Mouse (Mus musculus): ENCODE results near the gene Tbc1d8. TPM values are rescaled to one million over a fixed set of nuclear protein-coding genes. Genes with fewer than 3 reads are reported as not detected.

The Tbc1d8 gene
- polyA plus RNA-seq, 1 experiment from 2014 or later: 6.7 TPM

DNA sequence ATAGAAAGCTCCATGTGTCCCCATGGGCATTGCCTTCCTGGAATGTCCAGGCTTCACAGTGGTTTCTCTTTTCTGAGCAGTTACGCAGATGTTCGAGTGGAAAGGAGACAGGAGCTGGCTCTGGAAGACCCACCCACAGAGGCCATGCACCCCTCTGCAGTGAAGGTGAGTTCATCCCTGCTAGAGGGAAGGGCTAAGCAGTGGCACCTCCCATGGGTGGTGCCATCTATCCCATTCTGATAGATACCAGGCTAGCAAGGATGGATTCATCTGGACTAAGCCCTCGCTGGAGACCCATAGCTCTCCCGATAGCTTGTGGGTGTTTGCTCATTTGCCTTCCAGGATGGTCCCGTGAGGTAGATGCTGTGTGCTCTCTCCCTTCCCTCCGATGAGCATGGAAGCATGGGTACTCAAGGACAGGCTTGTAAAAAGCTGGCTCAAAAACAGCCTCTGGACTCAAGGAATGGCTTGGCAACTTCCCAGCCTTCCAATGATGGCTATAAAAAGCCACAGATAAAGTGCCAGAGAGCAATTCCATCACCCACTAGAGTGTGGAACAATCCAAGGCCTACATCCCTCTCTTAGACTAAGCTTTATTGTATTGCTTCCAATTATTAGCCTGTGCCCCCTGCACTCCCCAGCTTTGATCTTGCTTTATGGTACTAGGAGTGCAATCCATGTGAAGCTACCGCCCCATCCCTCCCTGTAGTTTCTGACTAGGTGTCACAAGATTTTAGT lies 147.5 kb downstream of the Tbc1d8 start:
- no peak for DNase-seq (ENCODE audit: extremely low spot score, low spot score)
- H3K9me3 ChIP-seq: no peaks in the 10 kb centered on the region
- H3K27ac ChIP-seq: no peak overlapping the region
- H3K4me1 ChIP-seq: peaks cover 7% of the 10 kb centered on the region
- 89% methylated on average over 7 of the region's 7 CpGs for WGBS
- H3K4me3 ChIP-seq: no peak overlapping the region
- H3K36me3 ChIP-seq (replicated peaks): no peaks in the 10 kb centered on the region
- H3K27me3 ChIP-seq (ENCODE audit: poor library complexity, severe bottlenecking): peaks cover 16% of the 10 kb centered on the region

DNA sequence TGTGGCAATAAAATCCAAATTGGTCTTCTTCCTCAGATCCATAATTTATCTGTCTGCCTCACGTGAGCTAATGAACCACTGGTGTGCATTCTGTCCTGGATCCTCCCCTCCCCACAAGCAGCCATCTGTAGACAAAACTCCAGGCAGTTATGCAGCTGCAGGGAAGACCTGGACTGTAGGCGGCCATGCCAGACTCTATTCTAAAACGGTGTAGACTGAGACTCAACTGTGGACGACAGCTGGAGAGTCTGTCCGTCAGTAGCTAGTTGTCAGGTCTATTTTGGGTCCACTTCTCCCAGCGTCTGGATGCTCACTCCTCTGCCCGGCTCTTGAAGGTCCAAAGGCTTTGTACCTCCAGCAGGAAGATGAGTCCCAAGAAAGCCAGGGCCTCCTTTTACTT lies 151.0 kb downstream of the Tbc1d8 start:
- no peak for DNase-seq (ENCODE audit: extremely low spot score, low spot score)
- no peaks in the 10 kb centered on the region for H3K9me3 ChIP-seq
- no peaks in the 10 kb centered on the region for H3K4me1 ChIP-seq
- H3K27ac ChIP-seq: no peak overlapping the region
- 90% methylated on average over 7 of the region's 7 CpGs for WGBS
- no peaks in the 10 kb centered on the region for H3K27me3 ChIP-seq (ENCODE audit: poor library complexity, severe bottlenecking)
- H3K4me3 ChIP-seq: no peak overlapping the region
- no peaks in the 10 kb centered on the region for H3K36me3 ChIP-seq (replicated peaks)

DNA sequence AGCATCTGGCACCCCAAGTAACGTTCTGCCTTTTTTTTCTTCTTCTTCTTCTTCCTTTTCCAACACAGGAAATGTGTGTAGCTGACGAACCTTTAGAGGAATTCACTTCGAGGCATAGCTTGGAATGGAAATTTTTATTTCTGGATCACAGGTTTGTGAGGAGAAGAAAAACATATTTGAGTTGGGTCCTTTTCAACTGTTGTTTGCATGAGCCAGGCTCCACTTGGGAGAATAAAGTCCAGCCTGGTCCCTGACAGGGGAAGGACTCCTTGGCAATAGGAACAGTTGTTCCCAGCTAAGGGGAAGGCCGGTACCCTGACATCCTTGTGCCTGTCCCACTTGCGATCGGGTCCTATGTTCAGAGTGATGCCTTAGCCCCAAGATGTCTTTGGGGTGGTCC lies 153.3 kb downstream of the Tbc1d8 start:
- H3K36me3 ChIP-seq (replicated peaks): no peaks in the 10 kb centered on the region
- H3K9me3 ChIP-seq: no peaks in the 10 kb centered on the region
- no peak for DNase-seq (ENCODE audit: extremely low spot score, low spot score)
- no peaks in the 10 kb centered on the region for H3K27me3 ChIP-seq (ENCODE audit: poor library complexity, severe bottlenecking)
- 89% methylated on average over 6 of the region's 6 CpGs for WGBS
- no peaks in the 10 kb centered on the region for H3K4me1 ChIP-seq
- no peak overlapping the region for H3K27ac ChIP-seq
- H3K4me3 ChIP-seq: no peak overlapping the region

DNA sequence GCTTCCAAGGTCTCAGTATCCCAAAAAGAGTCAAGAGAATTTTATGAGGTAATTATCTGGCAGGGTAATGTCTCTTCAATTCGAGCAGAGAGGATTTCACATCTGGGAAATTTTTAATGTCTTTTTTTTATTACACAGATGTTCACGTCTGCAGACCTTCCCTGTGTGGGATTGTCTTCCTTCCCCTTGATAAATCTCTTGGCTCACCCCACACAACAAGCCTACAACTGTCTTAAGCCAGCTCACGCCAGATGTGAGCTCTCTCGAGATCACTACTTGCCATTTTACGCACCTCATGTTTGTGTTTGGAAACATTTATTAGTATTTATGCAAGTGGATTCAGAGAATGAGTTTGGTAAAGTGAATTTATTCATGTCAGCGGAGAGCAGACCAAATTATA lies 156.6 kb downstream of the Tbc1d8 start:
- 89% methylated on average over 6 of the region's 6 CpGs for WGBS
- H3K4me1 ChIP-seq: no peaks in the 10 kb centered on the region
- DNase-seq (ENCODE audit: extremely low spot score, low spot score): no peak
- H3K4me3 ChIP-seq: no peak overlapping the region
- H3K9me3 ChIP-seq: no peaks in the 10 kb centered on the region
- H3K27me3 ChIP-seq (ENCODE audit: poor library complexity, severe bottlenecking): no peaks in the 10 kb centered on the region
- no peaks in the 10 kb centered on the region for H3K36me3 ChIP-seq (replicated peaks)
- no peak overlapping the region for H3K27ac ChIP-seq

Other genes with a start within 250 kb of the Tbc1d8 start
- 491 and 499 TPM in 2 replicates for gene Rpl31, start 110.9 kb downstream of the Tbc1d8 start, polyA plus RNA-seq (2016; fragmentation: Nextera tagmentation; extraction: Ambion mirVana)
- gene Cnot11, start 56.2 kb upstream of the Tbc1d8 start, polyA plus RNA-seq (2016; fragmentation: Nextera tagmentation; extraction: Ambion mirVana): 21.5 and 22.0 TPM in 2 replicates
- gene Rnf149, start 98.7 kb upstream of the Tbc1d8 start, polyA plus RNA-seq (2016; fragmentation: Nextera tagmentation; extraction: Ambion mirVana): 18.9 and 22.9 TPM in 2 replicates
- 0.05 TPM in 1 of 2 replicates, not detected in the other for gene Creg2, start 172.7 kb upstream of the Tbc1d8 start, polyA plus RNA-seq (2016; fragmentation: Nextera tagmentation; extraction: Ambion mirVana)
- gene Rfx8, start 242.2 kb upstream of the Tbc1d8 start, polyA plus RNA-seq (2016; fragmentation: Nextera tagmentation; extraction: Ambion mirVana): 0.22 and 0.34 TPM in 2 replicates

All from forebrain, embryonic 10.5 days (tissue).